Mouse (Mus musculus) cerebellum, adult 18-20 months (tissue): ENCODE measurements at regions not wholly inside any gene's neighbourhood (a gene's known extent, or its start where the extent isn't known, plus 50 kb on each side); places are given as distances from the start of the nearest gene placed in this dataset.

ENCODE experiments used
- DNase-seq, 2 experiments: peaks; one replicate each; pipeline ENCODE4 v3.0.0; 2021

- no peak for DNase-seq
These were observed 310.7 kb downstream of the Plpp3 start for GRCm38 (mm10) chr4:105467811-105468210.

- no peak for DNase-seq
These were observed 312.2 kb downstream of the Plpp3 start for GRCm38 (mm10) chr4:105469300-105469821.

GRCm38 (mm10) chr4:105474765-105475560 lies 314.7 kb upstream of the Gm12728 start:
- peak in 1 of 2 experiments; percentile 5 for DNase-seq

GRCm38 (mm10) chr4:105476332-105476731 lies 313.3 kb upstream of the Gm12728 start:
- no peak for DNase-seq

- DNase-seq: no peak
These were observed 303.3 kb upstream of the Gm12728 start for GRCm38 (mm10) chr4:105486376-105486775.

GRCm38 (mm10) chr4:105496176-105496575 lies 293.5 kb upstream of the Gm12728 start:
- DNase-seq: no peak

GRCm38 (mm10) chr4:105506190-105506589 lies 283.5 kb upstream of the Gm12728 start:
- DNase-seq: no peak

GRCm38 (mm10) chr4:105507221-105507620 lies 282.4 kb upstream of the Gm12728 start:
- DNase-seq: no peak

- DNase-seq: no peak
These were observed 280.6 kb upstream of the Gm12728 start for GRCm38 (mm10) chr4:105509091-105509490.

GRCm38 (mm10) chr4:105510406-105510805 lies 279.3 kb upstream of the Gm12728 start:
- no peak for DNase-seq

GRCm38 (mm10) chr4:105525135-105525534 lies 264.5 kb upstream of the Gm12728 start:
- DNase-seq: no peak

GRCm38 (mm10) chr4:105526755-105527154 lies 262.9 kb upstream of the Gm12728 start:
- no peak for DNase-seq

- no peak for DNase-seq
These were observed 262.4 kb upstream of the Gm12728 start for GRCm38 (mm10) chr4:105527316-105527715.

- no peak for DNase-seq
These were observed 257.8 kb upstream of the Gm12728 start for GRCm38 (mm10) chr4:105531651-105532425.

GRCm38 (mm10) chr4:105535451-105535850 lies 254.2 kb upstream of the Gm12728 start:
- no peak for DNase-seq

GRCm38 (mm10) chr4:105545486-105545885 lies 244.2 kb upstream of the Gm12728 start:
- no peak for DNase-seq

GRCm38 (mm10) chr4:105549744-105550440 lies 239.8 kb upstream of the Gm12728 start:
- no peak for DNase-seq

GRCm38 (mm10) chr4:105551966-105552685 lies 237.5 kb upstream of the Gm12728 start:
- no peak for DNase-seq

- DNase-seq: no peak
These were observed 234.7 kb upstream of the Gm12728 start for GRCm38 (mm10) chr4:105554994-105555393.

GRCm38 (mm10) chr4:105555941-105556340 lies 233.7 kb upstream of the Gm12728 start:
- no peak for DNase-seq

GRCm38 (mm10) chr4:105557396-105557795 lies 232.3 kb upstream of the Gm12728 start:
- no peak for DNase-seq

GRCm38 (mm10) chr4:105560055-105560454 lies 229.6 kb upstream of the Gm12728 start:
- DNase-seq: no peak
